Mouse (Mus musculus) ES-Bruce4 (cell line): ENCODE results near the gene Gm45717. TPM values are rescaled to one million over a fixed set of nuclear protein-coding genes. Genes with fewer than 3 reads are reported as not detected.

Experiments used
- H3K27ac ChIP-seq: 2 replicates; pipeline ENCODE4 v1.5.1; 2012; ENCODE audit warnings: low read length, inconsistent platforms; ENCODE audit not compliant: insufficient read depth
- H3K27me3 ChIP-seq: 2 replicates; pipeline ENCODE4 v1.6.1; 2012; ENCODE audit warnings: mild to moderate bottlenecking, low read length, inconsistent platforms; ENCODE audit not compliant: control insufficient read depth, poor library complexity, insufficient read depth, severe bottlenecking
- H3K36me3 ChIP-seq: 2 replicates; pipeline ENCODE4 v1.6.1; 2012; ENCODE audit warnings: inconsistent platforms, mild to moderate bottlenecking, low read length, moderate library complexity; ENCODE audit not compliant: control insufficient read depth, poor library complexity, insufficient read depth, severe bottlenecking
- H3K4me1 ChIP-seq: one replicate; pipeline ENCODE4 v1.8.1; 2011; ENCODE audit warnings: low read length; ENCODE audit not compliant: control insufficient read depth, insufficient read depth
- H3K4me3 ChIP-seq: 2 replicates; pipeline ENCODE4 v1.5.1; 2011; ENCODE audit warnings: low read depth, mild to moderate bottlenecking, low read length
- H3K9ac ChIP-seq: 2 replicates; pipeline ENCODE4 v1.6.1; 2012; ENCODE audit warnings: low read depth, mild to moderate bottlenecking, inconsistent platforms; ENCODE audit not compliant: poor library complexity, severe bottlenecking
- H3K9me3 ChIP-seq: replicated peaks from 2 replicates; pipeline ENCODE4 v1.6.1; 2012; ENCODE audit warnings: mild to moderate bottlenecking, low read length, inconsistent platforms; ENCODE audit not compliant: control insufficient read depth, poor library complexity, insufficient read depth, severe bottlenecking
- CTCF ChIP-seq: IDR thresholded peaks from one replicate; pipeline ENCODE4 v1.8.1; 2011; ENCODE audit warnings: low read depth, low read length
- EP300 ChIP-seq: IDR thresholded peaks from 2 replicates; pipeline ENCODE4 v1.6.1; 2011; ENCODE audit warnings: low read depth, low read length; ENCODE audit not compliant: insufficient read depth
- POLR2A ChIP-seq: IDR thresholded peaks from one replicate; pipeline ENCODE4 v1.8.1; 2011; ENCODE audit warnings: low read length; ENCODE audit not compliant: insufficient read depth
- polyA plus RNA-seq: library from polyadenylated mRNA; stranded (reverse); fragments of >200 nt; gene quantifications from 2 replicates; pipeline ENCODE4 v1.2.4, GENCODE M21; 2011; ENCODE audit warnings: low read depth; ENCODE audit not compliant: missing spikeins, insufficient read depth, insufficient read length

Gene Gm45717
- polyA plus RNA-seq, 1 experiment, result 3.1 TPM

- Histone ChIP-seq H3K4me1 (peaks cover 2% of the 10 kb centered on the region), H3K4me3 (no peak overlapping the region), H3K36me3 (no peaks in the 10 kb centered on the region), H3K9me3 (no peaks in the 10 kb centered on the region), H3K9ac (no peak overlapping the region), H3K27me3 (no peaks in the 10 kb centered on the region), H3K27ac (peak overlapping the region; percentile 88)
- TF ChIP-seq POLR2A (no peak), CTCF (peak; percentile 52)
Observed at GRCm38 (mm10) chr7:140938436-140938835, 17.3 kb downstream of the Gm45717 start.

- Histone ChIP-seq H3K9ac (no peak overlapping the region), H3K4me3 (no peak overlapping the region), H3K27me3 (no peaks in the 10 kb centered on the region), H3K27ac (no peak overlapping the region), H3K9me3 (no peaks in the 10 kb centered on the region), H3K36me3 (no peaks in the 10 kb centered on the region), H3K4me1 (no peaks in the 10 kb centered on the region)
- TF ChIP-seq POLR2A, result no peak
- TF ChIP-seq EP300, result no peak
- TF ChIP-seq CTCF, result no peak
Observed at GRCm38 (mm10) chr7:140927181-140927580, 28.6 kb downstream of the Gm45717 start.

GRCm38 (mm10) chr7:140923070-140923775 is 32.5 kb downstream of the Gm45717 start:
- no peak for TF ChIP-seq POLR2A
- TF ChIP-seq EP300, result no peak
- no peak for TF ChIP-seq CTCF
- 0 out of 2 replicates have a peak overlapping the region, but pooled peaks have one; percentile 11 for H3K9ac ChIP-seq

GRCm38 (mm10) chr7:140922398-140923069 is 33.2 kb downstream of the Gm45717 start:
- Histone ChIP-seq H3K9me3 (no peaks in the 10 kb centered on the region), H3K9ac (peak overlapping the region; percentile 11; the same call in 1 of the 2 replicates), H3K36me3 (no peaks in the 10 kb centered on the region), H3K27ac (no peak overlapping the region), H3K4me1 (no peaks in the 10 kb centered on the region), H3K27me3 (no peaks in the 10 kb centered on the region), H3K4me3 (peak overlapping the region; percentile 53)
- no peak for TF ChIP-seq CTCF
- no peak for TF ChIP-seq POLR2A
- TF ChIP-seq EP300, result no peak

More at GRCm38 (mm10) chr7:140923070-140923775, 32.5 kb downstream of the Gm45717 start:
- H3K27ac ChIP-seq, result no peak overlapping the region
- no peaks in the 10 kb centered on the region for H3K4me1 ChIP-seq
- H3K27me3 ChIP-seq, result no peaks in the 10 kb centered on the region
- H3K4me3 ChIP-seq, result peak overlapping the region; percentile 53
- H3K36me3 ChIP-seq, result no peaks in the 10 kb centered on the region
- H3K9me3 ChIP-seq, result no peaks in the 10 kb centered on the region

GRCm38 (mm10) chr7:140921225-140921975 is 34.3 kb downstream of the Gm45717 start:
- Histone ChIP-seq H3K9me3 (no peaks in the 10 kb centered on the region), H3K36me3 (no peaks in the 10 kb centered on the region), H3K27me3 (no peaks in the 10 kb centered on the region), H3K9ac (no peak overlapping the region), H3K4me1 (no peaks in the 10 kb centered on the region), H3K27ac (no peak overlapping the region), H3K4me3 (no peak overlapping the region)
- TF ChIP-seq POLR2A, result no peak
- TF ChIP-seq CTCF, result no peak
- TF ChIP-seq EP300, result no peak
